Mouse (Mus musculus): ENCODE measurements at regions not wholly inside any gene's neighbourhood (a gene's known extent, or its start where the extent isn't known, plus 50 kb on each side); places are given as distances from the start of the nearest gene placed in this dataset.

DNA sequence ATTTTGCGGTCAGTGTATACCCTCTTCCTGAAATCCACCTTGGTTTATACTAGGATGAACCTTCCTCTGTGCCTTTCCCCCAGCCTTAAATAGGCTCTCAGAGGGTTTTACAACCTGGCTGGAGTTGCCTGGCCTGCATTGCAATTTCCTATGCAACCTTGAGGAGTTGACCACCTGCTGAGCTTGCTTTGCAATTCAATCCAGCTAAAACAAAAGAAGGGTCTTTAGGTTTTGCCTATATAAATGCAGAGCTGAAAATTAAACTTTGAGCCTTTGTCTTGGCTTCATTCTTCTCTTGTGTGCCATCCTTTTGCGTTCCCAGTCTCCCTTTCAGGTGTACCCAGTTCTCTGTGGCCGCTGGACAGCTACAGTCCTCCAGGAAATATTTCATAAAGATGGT lies 53.0 kb upstream of the Phyhipl start:
- Histone ChIP-seq H3K9ac (ENCODE audit: control insufficient read depth, low read depth, low read length, poor library complexity, severe bottlenecking) (no peak overlapping the region), H3K4me3 (ENCODE audit: control insufficient read depth in 1 of 2, insufficient read depth in 1 of 2, low read depth in 2 of 2, low read length in 2 of 2) (no peak overlapping the region), H3K9me3 (replicated peaks; ENCODE audit: insufficient read depth, low read length) (no peaks in the 10 kb centered on the region), H3K27me3 (ENCODE audit: control insufficient read depth in 1 of 2, insufficient read depth in 2 of 2, low read length in 2 of 2) (no peaks in the 10 kb centered on the region), H3K4me1 (ENCODE audit: control insufficient read depth in 1 of 2, insufficient read depth in 2 of 2, low read length in 2 of 2) (no peaks in the 10 kb centered on the region), H3K27ac (ENCODE audit: control insufficient read depth, low read depth, low read length) (no peak overlapping the region), H3K79me2 (ENCODE audit: control insufficient read depth, insufficient read depth, low read length, poor library complexity) (no peaks in the 10 kb centered on the region), H3K36me3 (ENCODE audit: control insufficient read depth in 1 of 2, insufficient read depth in 2 of 2, low read length in 2 of 2) (no peaks in the 10 kb centered on the region)
- TF ChIP-seq CHD1 (IDR thresholded peaks at IDR 0.05; ENCODE audit: low read depth, low read length) (no peak), POLR2AphosphoS2 (IDR thresholded peaks at IDR 0.05; ENCODE audit: low read length) (no peak), ZMIZ1 (IDR thresholded peaks at IDR 0.05; ENCODE audit: low read depth, low read length) (no peak), HCFC1 (IDR thresholded peaks at IDR 0.05; ENCODE audit: low read depth, low read length) (no peak), ELF1 (IDR thresholded peaks at IDR 0.05; ENCODE audit: low read depth, low read length) (no peak), NELFE (IDR thresholded peaks at IDR 0.05; ENCODE audit: low read depth, low read length) (no peak), SIN3A (IDR thresholded peaks at IDR 0.05; ENCODE audit: low read length) (no peak), TBP (IDR thresholded peaks at IDR 0.05; ENCODE audit: low read depth, low read length) (no peak), TCF12 (IDR thresholded peaks at IDR 0.05; ENCODE audit: low read depth, low read length) (no peak), CHD2 (IDR thresholded peaks at IDR 0.05; ENCODE audit: low read length) (no peak), CTCF (IDR thresholded peaks at IDR 0.05 in 2 of 3, conservative IDR thresholded peaks at IDR 0.05 in 1 of 3; ENCODE audit: control insufficient read depth in 1 of 3, insufficient read depth in 1 of 3, low read depth in 2 of 3, low read length in 3 of 3, poor library complexity in 1 of 3, severe bottlenecking in 1 of 3) (no peak), TAL1 (IDR thresholded peaks at IDR 0.05; ENCODE audit: low read length) (no peak), MXI1 (IDR thresholded peaks at IDR 0.05; ENCODE audit: low read depth, low read length) (no peak), RCOR1 (IDR thresholded peaks at IDR 0.05; ENCODE audit: low read depth, low read length) (no peak), MYB (IDR thresholded peaks at IDR 0.05; ENCODE audit: low read depth, low read length) (no peak), MAX (IDR thresholded peaks at IDR 0.05; ENCODE audit: low read length) (no peak), POLR2AphosphoS5 (IDR thresholded peaks at IDR 0.05; ENCODE audit: borderline replicate concordance, low read depth, low read length) (no peak), ZNF384 (IDR thresholded peaks at IDR 0.05; ENCODE audit: low read depth, low read length) (no peak), USF1 (IDR thresholded peaks at IDR 0.05; ENCODE audit: low read depth, low read length) (no peak), ZC3H11A (IDR thresholded peaks at IDR 0.05; ENCODE audit: low read depth, low read length) (no peak)
- no peak for DNase-seq (ENCODE audit: low read depth, low spot score)

Measured in MEL (cell line).